Mouse (Mus musculus): Measurements from ENCODE around the gene Laptm4a. TPM values are rescaled to one million over a fixed set of nuclear protein-coding genes. Genes with fewer than 3 reads are reported as not detected.

The Laptm4a gene
- total RNA-seq (2014; rRNA removed; ENCODE audit: low replicate concordance) (365 and 397 TPM in 2 replicates), polyA plus RNA-seq (2015; fragmentation: Nextera tagmentation; extraction: Ambion mirVana) (356 and 358 TPM in 2 replicates)

DNA sequence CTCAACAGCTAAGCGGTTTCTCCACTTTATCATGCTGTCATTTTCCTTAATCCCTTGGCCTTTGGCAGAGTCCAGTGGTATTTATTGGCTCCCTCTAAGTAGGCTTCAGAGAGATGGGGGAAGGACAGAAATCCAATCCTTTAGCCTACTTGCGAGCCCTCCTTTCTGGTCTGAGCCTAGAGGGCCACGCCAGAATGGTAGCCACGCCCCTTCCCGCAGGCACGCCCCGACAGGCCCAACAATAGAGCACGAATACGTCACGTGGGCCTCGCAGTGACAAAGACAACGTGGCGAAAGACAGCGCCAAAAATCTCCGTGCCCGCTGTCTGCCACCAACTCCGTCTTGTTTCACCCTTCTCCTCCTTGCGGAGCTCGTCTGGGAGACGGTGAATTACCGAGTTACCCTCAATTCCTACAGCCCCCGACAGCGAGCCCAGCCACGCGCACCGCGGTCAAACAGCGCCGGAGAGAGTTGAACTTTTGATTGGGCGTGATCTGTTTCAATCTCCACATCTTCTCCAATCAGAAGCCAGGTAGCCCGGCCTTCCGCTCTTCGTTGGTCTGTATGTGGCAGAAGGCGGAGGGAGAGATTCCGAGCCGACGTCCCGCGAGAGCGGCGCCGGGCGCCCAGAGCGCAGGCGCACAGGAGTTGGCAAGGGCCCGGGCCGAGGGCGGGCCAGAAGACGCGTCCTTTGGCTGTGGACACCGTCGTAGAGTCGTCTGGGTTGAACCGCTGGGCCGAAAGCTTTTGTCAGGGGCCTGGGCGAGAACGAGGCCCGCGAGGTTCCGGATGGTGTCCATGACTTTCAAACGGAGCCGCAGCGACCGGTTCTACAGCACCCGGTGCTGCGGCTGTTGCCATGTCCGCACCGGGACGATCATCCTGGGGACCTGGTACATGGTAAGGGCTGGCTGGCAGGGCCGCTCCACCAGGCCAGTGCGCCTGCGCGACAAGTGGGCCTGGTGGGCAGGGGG is at the start of gene Laptm4a:
TSS of gene Laptm4a (plus strand) at position 271 of the 975 bp plus-strand sequence.
- Histone ChIP-seq H3K4me2 (ENCODE audit: low read depth, low read length) (peak within 1 kb of the TSS; percentile 87), H3K27me3 (ENCODE audit: control insufficient read depth, insufficient read depth, low read length) (no peaks in the 10 kb centered on the region), H3K4me3 (ENCODE audit: low read depth, low read length) (peak within 1 kb of the TSS; percentile 95), H3K4me1 (ENCODE audit: control insufficient read depth, insufficient read depth) (peaks cover 26% of the 10 kb centered on the region), H3K36me3 (replicated peaks; ENCODE audit: control insufficient read depth, insufficient read depth, low read length) (peaks cover 7% of the 10 kb centered on the region; the same call in 1 of the 2 replicates), H3K27ac (ENCODE audit: low read depth) (peak within 1 kb of the TSS; percentile 99), H3K9ac (replicated peaks; ENCODE audit: low read depth, low read length) (peak within 1 kb of the TSS; percentile 91), H3K9me3 (replicated peaks; ENCODE audit: control insufficient read depth, low read length) (no peaks in the 10 kb centered on the region)
- under 1% methylated on average over 73 of the region's 73 CpGs for WGBS
- DNase-seq (ENCODE audit: low spot score): peak; percentile 98
- ATAC-seq (ENCODE audit: insufficient read depth, low read depth): peak; percentile 98
- TF ChIP-seq CTCF (IDR thresholded peaks at IDR 0.05; ENCODE audit: low read depth) (no peak), EP300 (IDR thresholded peaks at IDR 0.05; ENCODE audit: low read depth) (peak; percentile 56; the same call in 1 of the 2 replicates)

GRCm38 (mm10) chr12:8875583-8875982 is 45.9 kb upstream of the Laptm4a start:
- no peak overlapping the region for H3K27ac ChIP-seq (ENCODE audit: low read depth)
- H3K9ac ChIP-seq (replicated peaks; ENCODE audit: low read depth, low read length): no peak overlapping the region
- no peaks in the 10 kb centered on the region for H3K4me1 ChIP-seq (ENCODE audit: control insufficient read depth, insufficient read depth)
- H3K27me3 ChIP-seq (ENCODE audit: control insufficient read depth, insufficient read depth, low read length): no peaks in the 10 kb centered on the region
- H3K4me3 ChIP-seq (ENCODE audit: low read depth, low read length): no peak overlapping the region
- 64% methylated on average over 9 of the region's 9 CpGs for WGBS
- no peaks in the 10 kb centered on the region for H3K9me3 ChIP-seq (replicated peaks; ENCODE audit: control insufficient read depth, low read length)
- no peak for ATAC-seq (ENCODE audit: insufficient read depth, low read depth)
- no peak overlapping the region for H3K4me2 ChIP-seq (ENCODE audit: low read depth, low read length)
- H3K36me3 ChIP-seq (replicated peaks; ENCODE audit: control insufficient read depth, insufficient read depth, low read length): no peaks in the 10 kb centered on the region
- DNase-seq (ENCODE audit: low spot score): no peak
- TF ChIP-seq EP300 (IDR thresholded peaks at IDR 0.05; ENCODE audit: low read depth): no peak
- TF ChIP-seq CTCF (IDR thresholded peaks at IDR 0.05; ENCODE audit: low read depth): no peak

DNA sequence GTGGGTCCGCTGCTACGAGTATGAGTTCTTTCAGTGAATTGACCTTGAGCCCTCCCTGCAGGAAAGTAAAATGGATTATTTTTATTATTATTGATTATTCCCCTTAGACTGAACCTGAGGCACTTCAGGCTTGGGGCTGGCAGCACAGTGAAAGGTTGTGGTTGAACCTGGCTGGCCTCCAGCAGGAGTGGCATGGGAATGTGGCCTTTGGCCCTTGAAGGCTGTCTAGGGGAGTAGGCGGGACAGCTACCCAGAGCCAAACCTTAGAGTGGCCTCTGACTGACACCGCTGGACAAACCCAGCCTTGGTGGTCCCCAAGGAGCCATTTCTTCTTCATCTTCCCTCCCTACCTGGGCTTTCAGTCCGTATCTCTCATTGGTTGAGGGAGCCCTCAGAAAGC is 44.6 kb upstream of the Laptm4a start:
- no peak overlapping the region for H3K4me3 ChIP-seq (ENCODE audit: low read depth, low read length)
- 79% methylated on average over 5 of the region's 5 CpGs for WGBS
- H3K27ac ChIP-seq (ENCODE audit: low read depth): 0 out of 2 replicates have a peak overlapping the region, but pooled peaks have one; percentile 30
- H3K9ac ChIP-seq (replicated peaks; ENCODE audit: low read depth, low read length): no peak overlapping the region
- H3K27me3 ChIP-seq (ENCODE audit: control insufficient read depth, insufficient read depth, low read length): no peaks in the 10 kb centered on the region
- no peaks in the 10 kb centered on the region for H3K9me3 ChIP-seq (replicated peaks; ENCODE audit: control insufficient read depth, low read length)
- H3K4me2 ChIP-seq (ENCODE audit: low read depth, low read length): no peak overlapping the region
- DNase-seq (ENCODE audit: low spot score) (no peak), ATAC-seq (ENCODE audit: insufficient read depth, low read depth) (no peak)
- no peaks in the 10 kb centered on the region for H3K4me1 ChIP-seq (ENCODE audit: control insufficient read depth, insufficient read depth)
- H3K36me3 ChIP-seq (replicated peaks; ENCODE audit: control insufficient read depth, insufficient read depth, low read length): no peaks in the 10 kb centered on the region
- TF ChIP-seq CTCF (IDR thresholded peaks at IDR 0.05; ENCODE audit: low read depth): no peak
- no peak for TF ChIP-seq EP300 (IDR thresholded peaks at IDR 0.05; ENCODE audit: low read depth)

DNA sequence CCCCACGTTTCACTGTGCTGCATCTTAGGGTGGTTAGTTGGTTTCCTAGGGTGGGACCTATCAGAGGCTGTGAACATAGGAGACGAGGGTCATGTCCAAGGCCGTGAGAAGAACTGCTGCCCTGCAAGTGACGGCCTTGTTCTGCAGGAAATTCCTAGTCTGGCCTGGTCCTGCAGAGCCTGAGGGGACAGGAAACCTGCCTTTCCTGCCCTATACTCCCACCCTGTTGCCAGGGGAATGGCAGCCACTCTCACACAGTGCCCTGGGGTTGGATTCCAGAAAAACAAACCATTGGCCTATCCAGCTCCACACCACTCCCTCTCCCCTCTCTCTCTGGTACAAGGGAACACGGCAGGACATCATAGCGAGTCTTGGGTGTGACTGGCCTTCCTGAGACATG is 44.1 kb upstream of the Laptm4a start:
- Histone ChIP-seq H3K36me3 (replicated peaks; ENCODE audit: control insufficient read depth, insufficient read depth, low read length) (no peaks in the 10 kb centered on the region), H3K9ac (replicated peaks; ENCODE audit: low read depth, low read length) (no peak overlapping the region), H3K4me1 (ENCODE audit: control insufficient read depth, insufficient read depth) (no peaks in the 10 kb centered on the region), H3K9me3 (replicated peaks; ENCODE audit: control insufficient read depth, low read length) (no peaks in the 10 kb centered on the region), H3K27ac (ENCODE audit: low read depth) (0 out of 2 replicates have a peak overlapping the region, but pooled peaks have one; percentile 30), H3K4me2 (ENCODE audit: low read depth, low read length) (no peak overlapping the region), H3K4me3 (ENCODE audit: low read depth, low read length) (no peak overlapping the region), H3K27me3 (ENCODE audit: control insufficient read depth, insufficient read depth, low read length) (no peaks in the 10 kb centered on the region)
- TF ChIP-seq CTCF (IDR thresholded peaks at IDR 0.05; ENCODE audit: low read depth) (no peak), EP300 (IDR thresholded peaks at IDR 0.05; ENCODE audit: low read depth) (no peak)
- 67% methylated on average over 6 of the region's 6 CpGs for WGBS
- ATAC-seq (ENCODE audit: insufficient read depth, low read depth) (peak; percentile 85), DNase-seq (ENCODE audit: low spot score) (no peak)

DNA sequence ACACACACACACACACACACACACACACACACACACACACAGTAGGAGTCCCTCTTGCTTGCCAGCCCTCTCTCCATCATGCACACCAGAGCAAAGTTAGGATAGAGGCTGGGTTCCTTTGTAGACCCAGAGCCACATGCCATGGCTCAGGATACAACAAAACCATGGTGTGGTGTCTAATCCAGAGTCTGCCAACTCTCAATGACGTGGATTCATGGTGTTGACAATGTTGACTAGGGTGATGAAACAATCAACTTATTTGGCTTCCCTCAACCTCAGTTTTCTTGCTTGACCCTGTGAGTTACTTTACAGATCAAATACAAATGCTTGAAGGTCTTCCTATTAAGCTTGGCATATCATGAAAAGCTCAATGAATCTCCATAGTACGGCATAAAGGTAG is 42.7 kb upstream of the Laptm4a start:
- H3K9me3 ChIP-seq (replicated peaks; ENCODE audit: control insufficient read depth, low read length): no peaks in the 10 kb centered on the region
- H3K27me3 ChIP-seq (ENCODE audit: control insufficient read depth, insufficient read depth, low read length): no peaks in the 10 kb centered on the region
- no peak for TF ChIP-seq EP300 (IDR thresholded peaks at IDR 0.05; ENCODE audit: low read depth)
- no peak for TF ChIP-seq CTCF (IDR thresholded peaks at IDR 0.05; ENCODE audit: low read depth)
- no peaks in the 10 kb centered on the region for H3K36me3 ChIP-seq (replicated peaks; ENCODE audit: control insufficient read depth, insufficient read depth, low read length)
- DNase-seq (ENCODE audit: low spot score) (no peak), ATAC-seq (ENCODE audit: insufficient read depth, low read depth) (no peak)
- H3K4me1 ChIP-seq (ENCODE audit: control insufficient read depth, insufficient read depth): no peaks in the 10 kb centered on the region
- no peak overlapping the region for H3K27ac ChIP-seq (ENCODE audit: low read depth)
- WGBS: 80% methylated on average over 2 of the region's 2 CpGs
- no peak overlapping the region for H3K4me3 ChIP-seq (ENCODE audit: low read depth, low read length)
- H3K9ac ChIP-seq (replicated peaks; ENCODE audit: low read depth, low read length): no peak overlapping the region
- H3K4me2 ChIP-seq (ENCODE audit: low read depth, low read length): no peak overlapping the region
